Mouse (Mus musculus) cerebellum, adult 11-12 months (tissue): ENCODE data around the gene B020004J07Rik.
"Not testable (repeated sequence)": the region's sequence is repeated elsewhere in the genome, so short reads cannot be mapped to it uniquely, and the experiment has no call there.

Experiments used
- DNase-seq: peaks from one replicate; pipeline ENCODE4 v3.0.0; 2022

The B020004J07Rik gene

DNA sequence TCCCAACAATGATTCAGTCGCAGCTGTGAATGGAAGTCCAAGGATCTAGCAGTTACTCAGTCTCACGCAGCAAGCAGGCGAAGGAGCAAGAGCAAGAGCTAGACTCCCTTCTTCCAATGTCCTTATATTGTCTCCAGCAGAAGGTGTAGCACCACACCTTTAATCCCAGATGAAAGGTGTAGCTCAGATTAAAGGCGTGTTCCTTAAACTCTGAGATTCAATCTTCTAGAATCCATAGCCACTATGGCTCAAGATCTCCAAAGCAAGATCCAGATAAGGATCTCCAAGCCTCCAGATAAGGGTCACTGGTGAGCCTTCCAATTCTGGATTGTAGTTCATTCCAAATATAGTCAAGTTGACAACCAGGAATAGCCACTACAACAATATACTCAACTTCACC is at the start of gene B020004J07Rik:
B020004J07Rik (minus strand) TSS at position 101 of the 400 bp plus-strand sequence.
- DNase-seq = not testable (repeated sequence)

DNA sequence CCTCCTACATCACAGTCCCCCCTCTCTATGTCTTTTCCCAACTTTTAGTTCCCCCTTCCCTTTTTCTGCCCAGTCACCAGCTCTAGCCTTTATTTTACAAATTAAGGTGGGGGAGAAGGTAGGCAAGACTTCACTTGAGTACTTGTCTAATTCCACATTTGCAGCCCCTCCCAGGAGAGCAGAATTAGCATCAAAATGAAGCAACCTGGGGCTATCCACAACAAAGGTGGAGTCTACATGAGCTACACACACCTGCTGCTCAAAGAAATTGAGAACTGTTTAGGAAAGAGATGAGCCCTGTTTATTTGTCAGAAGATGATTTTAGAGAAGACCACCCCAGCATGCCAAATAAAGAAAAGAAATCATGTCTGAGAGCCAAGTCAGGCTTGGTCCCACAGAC is 45.6 kb upstream of the B020004J07Rik start:
- DNase-seq = no peak

DNA sequence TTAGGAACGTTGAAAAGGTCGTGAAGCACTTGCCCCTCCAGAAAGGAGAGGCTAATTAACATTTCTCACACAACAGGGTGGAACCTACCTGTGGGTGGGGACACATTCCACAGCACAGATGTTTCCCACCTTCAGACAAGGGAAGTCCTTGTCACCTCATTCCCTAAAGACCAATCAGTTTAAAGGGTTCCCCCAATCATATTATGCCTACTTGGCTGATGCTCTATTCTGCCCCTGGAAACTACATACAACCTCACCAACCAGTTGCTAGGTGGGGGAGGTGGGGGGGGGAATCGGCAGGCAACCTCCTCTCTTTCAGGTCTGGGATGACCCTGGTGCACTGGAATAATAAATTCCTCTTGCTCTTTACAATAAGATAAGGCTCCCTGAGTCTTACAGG is 39.8 kb upstream of the B020004J07Rik start:
- DNase-seq = no peak

DNA sequence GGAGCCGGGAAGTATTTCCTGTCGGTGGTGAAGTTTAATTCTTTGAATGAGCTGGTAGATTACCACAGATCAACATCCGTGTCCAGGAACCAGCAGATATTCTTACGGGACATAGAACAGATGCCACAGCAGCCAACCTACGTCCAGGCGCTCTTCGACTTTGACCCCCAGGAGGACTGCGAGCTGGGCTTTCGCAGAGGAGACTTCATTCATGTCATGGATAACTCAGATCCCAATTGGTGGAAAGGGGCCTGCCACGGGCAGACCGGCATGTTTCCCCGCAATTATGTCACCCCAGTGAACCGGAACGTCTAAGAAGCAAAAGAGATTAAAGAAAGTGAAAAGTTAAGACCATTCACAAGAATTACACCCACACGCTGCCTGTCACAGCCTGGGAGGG is 31.9 kb upstream of the B020004J07Rik start:
- DNase-seq = not testable (repeated sequence)

DNA sequence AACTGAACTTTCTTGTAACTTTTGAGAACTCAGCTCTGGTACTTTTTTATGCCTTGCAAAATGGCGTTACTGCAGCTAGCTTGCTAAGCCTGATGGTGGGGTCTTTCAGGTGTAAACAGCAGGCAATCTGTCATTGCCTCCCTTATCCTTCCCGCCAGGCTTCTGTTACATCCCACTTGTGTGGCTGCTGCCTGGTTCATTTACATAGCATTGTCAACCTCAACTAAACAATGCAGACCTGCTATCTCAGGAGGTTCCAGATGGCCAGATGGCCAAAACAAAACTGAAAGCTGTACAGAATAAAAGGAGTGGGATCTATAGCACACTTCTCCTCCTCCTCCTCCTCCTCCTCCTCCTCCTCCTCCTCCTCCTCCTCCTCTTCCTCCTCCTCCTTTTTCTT is 28.2 kb upstream of the B020004J07Rik start:
- DNase-seq = peak; percentile 17

DNA sequence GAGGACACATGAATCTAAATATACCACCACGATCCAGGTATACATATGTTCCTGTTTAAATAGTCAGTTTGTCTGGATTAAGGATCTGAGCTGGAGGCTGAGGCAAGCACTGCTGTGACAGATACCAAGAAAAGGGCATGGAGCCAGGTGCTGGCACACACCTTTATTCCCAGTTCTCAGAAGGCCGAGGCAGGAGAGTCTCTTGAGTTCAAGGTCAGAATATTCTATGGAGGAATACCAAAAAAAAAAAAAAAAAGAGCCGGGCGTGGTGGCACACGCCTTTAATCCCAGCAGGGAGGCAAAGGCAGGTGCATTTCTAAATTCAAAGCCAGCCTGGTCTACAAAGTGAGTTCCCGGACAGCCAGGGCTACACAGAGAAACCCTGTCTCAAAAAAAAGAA is 18.5 kb upstream of the B020004J07Rik start:
- DNase-seq = no peak

DNA sequence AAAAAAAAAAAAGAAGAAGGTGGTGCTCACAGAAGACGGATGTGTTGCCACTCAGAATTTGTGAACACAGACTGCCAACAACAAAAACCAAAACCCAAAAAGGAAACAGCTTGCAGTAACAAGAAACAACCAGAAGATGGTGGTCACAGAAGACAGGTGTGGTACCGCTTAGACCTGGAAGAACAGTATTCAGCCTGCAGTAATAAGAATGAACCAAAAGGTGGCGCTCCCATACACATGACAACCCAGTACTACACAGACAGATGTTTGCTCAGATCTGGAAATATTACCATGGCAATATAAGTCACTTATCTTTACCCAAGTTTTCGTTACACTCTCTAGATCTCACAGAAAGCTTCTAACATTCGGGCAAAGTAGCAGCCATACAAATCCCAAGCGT is 17.1 kb upstream of the B020004J07Rik start:
- no peak for DNase-seq

DNA sequence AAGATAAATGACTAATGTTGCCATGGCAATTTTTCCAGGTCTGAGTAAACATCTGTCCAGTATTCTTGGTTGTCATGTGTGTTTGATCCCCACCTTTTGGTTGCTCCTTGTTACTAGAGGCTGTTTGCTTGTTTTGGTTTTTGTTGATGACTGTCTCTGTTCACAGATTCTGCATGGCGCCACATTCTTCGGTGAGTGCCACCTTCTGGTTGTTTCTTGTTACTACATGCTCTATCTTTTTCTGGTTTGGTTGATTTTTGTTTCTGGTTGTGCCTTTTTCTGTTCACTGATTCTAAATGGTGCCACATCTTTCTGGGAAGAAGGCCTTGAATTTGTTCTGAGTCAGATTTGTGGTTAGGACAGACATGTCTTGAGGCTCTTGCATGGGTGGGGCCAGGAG is 7.1 kb upstream of the B020004J07Rik start:
- DNase-seq = no peak
